Mouse (Mus musculus) kidney, embryonic 14.5 days (tissue): Measurements from ENCODE around the gene Hectd4. TPM values are rescaled to one million over a fixed set of nuclear protein-coding genes. Genes with fewer than 3 reads are reported as not detected.

Experiments used
- ATAC-seq: fragments of 200-750 bp; cut with Nextera tagmentation; 2 replicates; pipeline ENCODE4 v1.8.0; 2017; ENCODE audit warnings: moderate number of reproducible peaks, mild to moderate bottlenecking, moderate TSS enrichment, moderate library complexity; ENCODE audit not compliant: low FRiP score, low TSS enrichment
- H3K27ac ChIP-seq: fragments of 300-500 bp; sonication (generic); 2 replicates; pipeline ENCODE4 v1.5.1; 2014; ENCODE audit warnings: low read depth, mild to moderate bottlenecking, low read length, moderate library complexity, mixed read lengths
- H3K27me3 ChIP-seq: fragments of 300-500 bp; sonication (generic); 2 replicates; pipeline ENCODE4 v1.6.1; 2014; ENCODE audit warnings: mild to moderate bottlenecking, low read length; ENCODE audit not compliant: control insufficient read depth, insufficient read depth
- H3K36me3 ChIP-seq: fragments of 300-500 bp; sonication (generic); 2 replicates; pipeline ENCODE4 v1.6.1; 2014; ENCODE audit warnings: low read length, mixed read lengths; ENCODE audit not compliant: control insufficient read depth, insufficient read depth
- H3K4me1 ChIP-seq: fragments of 300-500 bp; sonication (generic); 2 replicates; pipeline ENCODE4 v1.6.1; 2014; ENCODE audit warnings: low read length, mixed read lengths; ENCODE audit not compliant: control insufficient read depth, insufficient read depth
- H3K4me2 ChIP-seq: fragments of 300-500 bp; sonication (generic); replicated peaks from 2 replicates; pipeline ENCODE4 v1.6.1; 2014; ENCODE audit warnings: low read depth, mild to moderate bottlenecking, low read length
- H3K4me3 ChIP-seq: fragments of 300-500 bp; sonication (generic); 2 replicates; pipeline ENCODE4 v1.5.1; 2014; ENCODE audit warnings: mild to moderate bottlenecking, low read length
- H3K9ac ChIP-seq: fragments of 300-500 bp; sonication (generic); 2 replicates; pipeline ENCODE4 v1.6.1; 2014; ENCODE audit warnings: low read depth, mild to moderate bottlenecking, low read length, moderate library complexity
- H3K9me3 ChIP-seq: fragments of 300-500 bp; sonication (generic); 2 replicates; pipeline ENCODE4 v1.6.1; 2016; ENCODE audit warnings: low read length; ENCODE audit not compliant: control insufficient read depth
- WGBS: fragments of 180-500 bp; shearing (Covaris S2); extraction: QIAGEN DNeasy Blood & Tissue Kit; methylation state at CpG from one replicate; pipeline ENCODE4 v1.1.7; 2014; 5-methylcytosine and 5-hydroxymethylcytosine counted together
- polyA plus RNA-seq: library from polyadenylated mRNA; unstranded; fragments of >200 nt; fragmentation: Nextera tagmentation; extraction: Ambion mirVana; gene quantifications from 2 replicates; pipeline ENCODE4 v1.2.1, GENCODE M21; 2014

The Hectd4 gene
- polyA plus RNA-seq, 1 experiment from 2014 or later, result 8.0 TPM

DNA sequence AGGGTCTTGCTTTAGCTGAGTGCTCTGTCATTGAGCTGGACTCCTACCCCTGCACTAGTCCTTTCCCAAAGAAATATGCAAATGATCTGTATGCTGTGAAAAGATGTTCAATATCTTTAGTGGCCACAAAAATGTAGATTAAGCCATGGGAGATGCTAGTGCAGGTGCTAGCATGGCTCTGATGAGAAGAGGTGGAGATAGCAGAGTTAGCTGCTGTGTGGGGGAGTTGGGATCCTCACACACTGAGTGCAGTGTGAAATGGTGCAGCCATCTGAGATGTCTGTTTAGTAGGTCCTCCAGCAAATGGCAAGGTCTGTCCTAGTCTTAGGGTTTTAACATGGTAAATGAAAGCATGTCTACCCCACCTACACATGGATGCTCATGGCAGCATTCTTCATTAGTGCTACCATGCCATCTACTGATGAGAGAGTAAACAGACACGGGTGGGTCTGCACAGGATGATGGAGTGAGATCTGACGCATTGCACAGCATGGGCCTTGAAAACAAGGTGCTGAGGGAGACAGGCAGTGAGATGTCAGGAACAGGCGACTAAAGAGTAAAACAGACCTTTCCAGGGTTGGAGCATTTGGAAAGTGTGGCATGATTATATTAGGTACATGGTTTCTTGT is 28.9 kb downstream of the Hectd4 start:
- no peak overlapping the region for H3K4me2 ChIP-seq
- WGBS, result 75% methylated on average over 3 of the region's 3 CpGs
- H3K9ac ChIP-seq, result no peak overlapping the region
- no peak overlapping the region for H3K4me3 ChIP-seq
- ATAC-seq, result no peak
- H3K9me3 ChIP-seq, result no peaks in the 10 kb centered on the region
- no peak overlapping the region for H3K27ac ChIP-seq
- no peaks in the 10 kb centered on the region for H3K27me3 ChIP-seq
- peaks cover under 1% of the 10 kb centered on the region; the same call in 1 of the 2 replicates for H3K36me3 ChIP-seq
- H3K4me1 ChIP-seq, result no peaks in the 10 kb centered on the region

DNA sequence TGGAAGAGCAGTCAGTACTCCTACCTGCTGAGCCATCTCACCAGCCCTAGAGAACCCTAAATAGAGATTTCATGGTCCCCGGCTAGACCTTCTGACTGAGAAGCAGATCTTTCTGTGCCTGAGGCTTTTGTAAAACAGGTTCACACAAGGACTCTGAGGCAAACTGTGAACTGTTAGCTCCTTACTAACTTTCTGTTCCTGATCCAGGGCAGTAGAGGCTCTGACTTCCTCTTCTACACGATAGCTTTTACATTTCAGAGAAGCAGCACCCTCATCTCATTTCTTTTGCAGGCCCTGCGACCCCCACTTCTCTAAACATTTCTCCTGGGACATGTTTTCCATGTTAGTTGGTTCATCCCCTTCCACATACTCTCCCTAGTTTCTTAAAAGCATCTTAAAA is 29.7 kb downstream of the Hectd4 start:
- Histone ChIP-seq H3K27me3 (no peaks in the 10 kb centered on the region), H3K9me3 (no peaks in the 10 kb centered on the region), H3K36me3 (peaks cover 7% of the 10 kb centered on the region; the same call in 1 of the 2 replicates), H3K4me1 (no peaks in the 10 kb centered on the region), H3K27ac (no peak overlapping the region), H3K9ac (no peak overlapping the region), H3K4me3 (no peak overlapping the region), H3K4me2 (no peak overlapping the region)
- 95% methylated on average over 3 of the region's 3 CpGs for WGBS
- ATAC-seq, result no peak

DNA sequence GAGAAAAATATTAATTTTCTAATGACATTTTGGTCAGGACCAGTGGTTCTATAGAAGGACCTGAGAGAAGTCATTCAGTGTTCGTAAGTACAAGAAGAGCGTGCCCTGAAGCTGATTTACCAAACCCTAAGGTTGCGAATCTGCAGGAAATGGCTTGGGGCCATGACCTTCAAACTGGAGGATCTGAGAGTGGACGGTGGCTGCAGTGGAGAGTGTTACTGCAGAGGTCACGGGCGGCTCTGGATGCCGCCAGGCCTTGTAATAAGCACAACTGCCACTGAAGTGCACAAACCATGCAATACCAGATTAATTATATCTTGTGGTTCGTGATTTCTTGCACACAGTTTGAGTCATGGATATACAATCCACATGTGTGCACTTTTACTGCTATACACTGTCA is 31.8 kb downstream of the Hectd4 start:
- WGBS, result 56% methylated on average over 8 of the region's 8 CpGs
- Histone ChIP-seq H3K9me3 (no peaks in the 10 kb centered on the region), H3K4me3 (no peak overlapping the region), H3K4me1 (no peaks in the 10 kb centered on the region), H3K9ac (no peak overlapping the region), H3K36me3 (peaks cover 10% of the 10 kb centered on the region; the same call in 1 of the 2 replicates), H3K27me3 (no peaks in the 10 kb centered on the region), H3K4me2 (no peak overlapping the region), H3K27ac (no peak overlapping the region)
- ATAC-seq, result no peak

DNA sequence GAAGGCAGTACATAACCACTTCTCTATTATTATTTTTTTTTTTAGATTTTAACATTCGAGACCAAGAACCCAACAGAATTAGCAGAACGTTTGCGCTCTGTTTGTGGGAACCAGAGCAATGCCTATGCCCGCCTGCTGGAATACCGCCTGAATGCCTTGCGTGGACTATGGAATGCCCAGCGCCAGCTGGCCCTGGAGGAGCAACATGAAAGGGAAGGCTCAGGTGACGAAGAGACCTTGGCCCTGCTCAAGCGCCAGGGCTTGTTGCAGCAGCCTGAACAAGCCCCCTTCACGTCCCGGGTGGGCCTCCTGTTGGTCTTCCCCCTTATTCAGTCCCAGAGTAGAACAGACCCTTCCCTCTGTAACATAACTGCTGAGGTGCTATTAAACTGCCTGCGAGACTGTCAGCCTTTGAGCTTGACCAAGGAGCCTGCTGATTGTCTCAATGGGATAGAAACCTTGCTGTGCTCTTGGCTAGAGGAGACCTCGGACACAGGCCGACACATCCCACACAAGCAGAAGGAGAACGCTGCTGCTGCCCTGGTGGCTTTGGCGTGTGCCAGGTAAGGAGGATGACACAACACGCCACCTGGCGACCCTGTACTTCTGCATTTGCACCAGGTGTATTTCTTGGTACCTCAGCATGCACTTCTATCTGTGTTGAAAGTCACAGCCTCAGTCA is 33.9 kb downstream of the Hectd4 start:
- Histone ChIP-seq H3K4me2 (no peak overlapping the region), H3K9me3 (no peaks in the 10 kb centered on the region), H3K4me1 (no peaks in the 10 kb centered on the region), H3K9ac (no peak overlapping the region), H3K36me3 (peaks cover 16% of the 10 kb centered on the region; the same call in 1 of the 2 replicates), H3K27me3 (no peaks in the 10 kb centered on the region), H3K27ac (no peak overlapping the region), H3K4me3 (no peak overlapping the region)
- WGBS, result 91% methylated on average over 18 of the region's 18 CpGs
- no peak for ATAC-seq

DNA sequence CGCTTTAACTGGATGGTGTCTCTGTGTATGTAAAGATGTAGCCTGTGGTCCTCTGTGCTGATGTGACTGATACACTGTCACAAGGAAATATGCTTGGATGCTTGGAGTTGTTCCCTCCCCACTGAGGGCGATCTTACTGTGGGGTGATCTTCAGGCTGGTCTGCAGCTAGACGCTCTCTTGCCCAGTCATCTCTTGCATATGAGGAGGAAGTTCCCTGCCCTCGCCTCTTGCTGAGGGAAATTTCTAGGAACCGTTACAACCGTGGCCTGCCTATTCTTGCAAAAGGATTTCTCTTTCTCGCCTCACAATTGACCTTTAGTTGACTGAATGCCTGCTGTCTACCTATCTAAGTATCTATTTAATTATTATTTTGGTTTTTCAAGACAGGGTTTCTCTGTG is 35.0 kb downstream of the Hectd4 start:
- Histone ChIP-seq H3K36me3 (peaks cover 16% of the 10 kb centered on the region; the same call in 1 of the 2 replicates), H3K4me3 (no peak overlapping the region), H3K27me3 (no peaks in the 10 kb centered on the region), H3K27ac (no peak overlapping the region), H3K9ac (no peak overlapping the region), H3K4me1 (no peaks in the 10 kb centered on the region), H3K4me2 (no peak overlapping the region), H3K9me3 (no peaks in the 10 kb centered on the region)
- WGBS, result 91% methylated on average over 7 of the region's 7 CpGs
- no peak for ATAC-seq

DNA sequence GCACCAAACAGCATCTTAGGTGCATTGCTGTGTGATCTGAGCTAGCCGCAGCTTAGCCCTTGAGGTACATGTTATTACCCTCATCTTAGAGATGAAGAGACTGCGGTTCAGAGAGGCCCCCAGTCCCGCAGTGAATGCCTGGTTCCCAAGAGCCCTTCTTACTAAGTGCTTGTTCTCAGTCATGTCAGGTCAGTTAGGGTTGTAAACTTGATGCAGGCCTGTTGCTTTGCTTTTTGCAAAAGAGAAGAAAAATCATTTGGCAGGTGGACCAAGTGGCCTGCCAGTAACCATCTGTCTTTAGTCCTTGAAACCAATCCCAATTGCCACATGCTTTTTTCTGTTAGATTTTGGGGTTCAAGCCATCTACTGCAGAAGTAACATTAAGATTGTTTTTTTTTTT is 41.8 kb downstream of the Hectd4 start:
- Histone ChIP-seq H3K4me1 (no peaks in the 10 kb centered on the region), H3K9ac (no peak overlapping the region), H3K9me3 (no peaks in the 10 kb centered on the region), H3K27me3 (no peaks in the 10 kb centered on the region), H3K36me3 (peaks cover 40% of the 10 kb centered on the region; the same call in 1 of the 2 replicates), H3K27ac (no peak overlapping the region), H3K4me3 (no peak overlapping the region), H3K4me2 (no peak overlapping the region)
- 91% methylated on average over 3 of the region's 3 CpGs for WGBS
- no peak for ATAC-seq

DNA sequence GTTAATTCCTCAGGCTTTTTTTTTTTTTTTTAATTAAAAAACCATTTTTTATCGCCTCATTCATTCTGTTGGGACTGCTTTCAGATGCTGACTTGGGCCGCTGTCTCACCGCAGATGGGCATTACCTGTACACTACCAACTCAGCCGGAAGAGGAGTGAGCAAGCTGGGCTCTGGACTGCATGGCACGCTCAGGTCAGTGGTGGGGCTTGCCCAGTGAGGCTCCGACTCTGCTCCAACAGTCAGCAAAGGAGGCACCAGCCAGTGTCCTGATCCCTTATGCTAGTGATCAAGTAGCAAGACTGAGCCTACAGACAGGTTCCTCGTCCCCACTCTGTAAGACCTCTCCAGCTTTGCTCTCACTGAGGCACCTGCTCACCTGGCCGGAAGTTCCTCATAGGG is 42.4 kb downstream of the Hectd4 start:
- H3K9ac ChIP-seq, result no peak overlapping the region
- no peak overlapping the region for H3K4me3 ChIP-seq
- H3K36me3 ChIP-seq, result peaks cover 36% of the 10 kb centered on the region; the same call in 1 of the 2 replicates
- no peaks in the 10 kb centered on the region for H3K4me1 ChIP-seq
- no peak for ATAC-seq
- 91% methylated on average over 8 of the region's 8 CpGs for WGBS
- no peak overlapping the region for H3K4me2 ChIP-seq
- no peaks in the 10 kb centered on the region for H3K9me3 ChIP-seq
- no peaks in the 10 kb centered on the region for H3K27me3 ChIP-seq
- no peak overlapping the region for H3K27ac ChIP-seq

DNA sequence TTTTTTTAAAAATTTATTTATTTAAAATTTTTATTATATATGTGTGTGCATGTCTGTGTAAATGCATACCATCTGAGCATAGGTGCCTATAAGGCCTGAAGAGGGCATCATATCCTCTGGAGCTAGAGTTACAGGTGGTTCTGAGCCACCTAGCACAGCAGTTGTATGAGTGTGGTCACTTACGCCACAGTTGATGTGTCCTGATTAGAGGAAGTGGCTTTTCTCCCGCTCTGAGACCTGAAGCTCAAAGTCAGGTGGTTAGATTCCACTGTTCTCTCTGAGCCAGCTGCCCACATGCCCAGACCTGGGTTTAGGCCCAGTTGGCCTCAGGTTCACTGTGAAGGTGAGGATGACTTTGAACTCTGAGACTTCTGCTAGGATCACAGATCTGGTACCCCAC is 44.6 kb downstream of the Hectd4 start:
- Histone ChIP-seq H3K9me3 (no peaks in the 10 kb centered on the region), H3K27me3 (no peaks in the 10 kb centered on the region), H3K4me1 (no peaks in the 10 kb centered on the region), H3K27ac (no peak overlapping the region), H3K4me3 (no peak overlapping the region), H3K9ac (no peak overlapping the region), H3K36me3 (peaks cover 39% of the 10 kb centered on the region; the same call in 1 of the 2 replicates), H3K4me2 (no peak overlapping the region)
- 94% methylated on average over 2 of the region's 2 CpGs for WGBS
- no peak for ATAC-seq

DNA sequence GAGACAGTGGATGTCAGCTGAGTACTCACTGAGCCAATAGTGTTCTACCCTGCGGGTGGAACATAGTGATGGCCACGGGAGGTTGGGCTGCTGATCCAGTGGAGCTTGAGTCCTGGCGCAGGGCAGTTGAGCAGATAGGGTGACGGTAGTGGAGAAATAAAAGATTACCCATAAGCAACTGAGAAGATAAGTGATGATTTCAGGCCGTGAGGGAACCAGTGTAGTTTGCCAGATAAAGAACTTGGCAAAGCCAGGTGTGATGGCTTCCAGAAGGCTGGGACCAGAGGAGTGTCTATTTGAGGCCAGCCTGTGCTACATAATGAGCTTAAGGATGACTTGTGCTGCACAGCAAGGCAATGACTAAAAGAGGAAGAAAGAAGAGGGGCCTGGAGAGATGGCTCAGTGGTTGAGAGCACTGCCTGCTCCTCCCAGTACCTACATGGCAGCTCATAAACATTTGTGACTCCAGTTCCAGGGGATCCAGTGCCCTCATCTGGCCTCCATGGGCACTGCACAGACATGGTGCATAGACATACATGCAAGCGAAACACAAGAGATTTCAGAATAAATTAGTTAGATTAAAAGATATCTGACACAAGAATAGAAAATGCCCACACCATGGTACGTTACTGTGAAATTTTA is 46.8 kb downstream of the Hectd4 start:
- H3K4me1 ChIP-seq, result no peaks in the 10 kb centered on the region
- no peak overlapping the region for H3K4me3 ChIP-seq
- no peak overlapping the region for H3K27ac ChIP-seq
- WGBS, result 90% methylated on average over 7 of the region's 7 CpGs
- peaks cover 40% of the 10 kb centered on the region for H3K36me3 ChIP-seq
- no peak overlapping the region for H3K4me2 ChIP-seq
- H3K9ac ChIP-seq, result no peak overlapping the region
- 0 out of 2 replicates have a peak, but pooled peaks have one; percentile 62 for ATAC-seq
- no peaks in the 10 kb centered on the region for H3K9me3 ChIP-seq
- no peaks in the 10 kb centered on the region for H3K27me3 ChIP-seq
